Comparison of ENCODE assay signal across 8 mouse cellular contexts in genomic region chr9:72702075-72702474, GRCm38 (mm10). TPM values are rescaled to one million over a fixed set of nuclear protein-coding genes. Genes with fewer than 3 reads are reported as not detected.
A peak's percentile ranks its signal among the peaks of the same experiment; 100 is the strongest.
DNase-seq lines count a peak whose midpoint lies in the region; ATAC-seq and TF ChIP-seq lines count a peak whose summit lies in the region.

No protein-coding gene starts in this region.

- no peak overlapping the region for H3K4me3 ChIP-seq in forebrain, postnatal 0 days (ENCODE audit: low read depth, low read length)
- H3K4me3 ChIP-seq in forebrain, embryonic 13.5 days = no peak overlapping the region
- H3K4me3 ChIP-seq in heart, embryonic 15.5 days = no peak overlapping the region

- peaks cover 24% of the 10 kb centered on the region for H3K36me3 ChIP-seq in forebrain, postnatal 0 days (ENCODE audit: insufficient read depth)
- peaks cover 89% of the 10 kb centered on the region for H3K36me3 ChIP-seq in forebrain, embryonic 13.5 days (ENCODE audit: poor library complexity, severe bottlenecking)
- peaks cover 70% of the 10 kb centered on the region for H3K36me3 ChIP-seq in heart, embryonic 15.5 days

- H3K4me1 ChIP-seq in forebrain, postnatal 0 days (ENCODE audit: insufficient read depth) = 0 out of 2 replicates have a peak, but pooled peaks cover 11% of the 10 kb centered on the region
- H3K4me1 ChIP-seq in forebrain, embryonic 13.5 days = peaks cover 18% of the 10 kb centered on the region
- peaks cover 63% of the 10 kb centered on the region for H3K4me1 ChIP-seq in heart, embryonic 15.5 days (replicated peaks)

- no peaks in the 10 kb centered on the region for H3K27me3 ChIP-seq in forebrain, postnatal 0 days (ENCODE audit: insufficient read depth, low read length)
- no peaks in the 10 kb centered on the region for H3K27me3 ChIP-seq in forebrain, embryonic 13.5 days
- H3K27me3 ChIP-seq in heart, embryonic 15.5 days = no peaks in the 10 kb centered on the region

- H3K9me3 ChIP-seq in forebrain, postnatal 0 days (ENCODE audit: low read length) = no peaks in the 10 kb centered on the region
- no peaks in the 10 kb centered on the region for H3K9me3 ChIP-seq in forebrain, embryonic 13.5 days (replicated peaks)
- H3K9me3 ChIP-seq in heart, embryonic 15.5 days (replicated peaks) = no peaks in the 10 kb centered on the region

- no peak for ATAC-seq in forebrain, postnatal 0 days
- no peak for ATAC-seq in forebrain, embryonic 13.5 days
- no peak; the same call in 1 of the 2 replicates for ATAC-seq in heart, embryonic 15.5 days (replicated peaks; ENCODE audit: insufficient number of reproducible peaks, insufficient read depth, low FRiP score, low read depth)

- 38% methylated on average over 2 of the region's 2 CpGs for WGBS in forebrain, postnatal 0 days
- 58% methylated on average over 2 of the region's 2 CpGs for WGBS in forebrain, embryonic 13.5 days
- 7% methylated on average over 2 of the region's 2 CpGs for WGBS in heart, embryonic 15.5 days

- intact Hi-C loops in left cerebral cortex, postnatal 4 days (cut with DNase I) = no loop called here

- H3K4me2 ChIP-seq in forebrain, postnatal 0 days (ENCODE audit: low read depth) = no peak overlapping the region
- no peak overlapping the region for H3K4me2 ChIP-seq in forebrain, embryonic 13.5 days
- no peak overlapping the region for H3K4me2 ChIP-seq in heart, embryonic 15.5 days

- 0 out of 2 replicates have a peak overlapping the region, but pooled peaks have one; percentile 15 for H3K27ac ChIP-seq in forebrain, postnatal 0 days (ENCODE audit: low read depth, low read length)
- H3K27ac ChIP-seq in forebrain, embryonic 13.5 days = no peak overlapping the region; the same call in 1 of the 2 replicates
- H3K27ac ChIP-seq in heart, embryonic 15.5 days = peak overlapping the region; percentile 48

- H3K9ac ChIP-seq in forebrain, postnatal 0 days = no peak overlapping the region
- H3K9ac ChIP-seq in forebrain, embryonic 13.5 days = no peak overlapping the region
- H3K9ac ChIP-seq in heart, embryonic 15.5 days = no peak overlapping the region

- no peak for DNase-seq in forebrain, postnatal 0 days
- peak; percentile 75 for DNase-seq in 3134 (ENCODE audit: extremely low read depth, insufficient read length, low spot score)
- peak; percentile 80 for DNase-seq in brain, adult 2 months (ENCODE audit: low read depth, low spot score)
- DNase-seq in thymus, postnatal 25 days = no peak
- no peak for DNase-seq in spleen, adult 18-20 months
- no peak for DNase-seq in left cerebral cortex, postnatal 4 days

- no peak for TF ChIP-seq CTCF in forebrain, postnatal 0 days (IDR thresholded peaks at IDR 0.05; ENCODE audit: low read depth)

RNA-seq across cellular contexts. Expression of gene Nedd4, which starts 39.9 kb away (rescaled TPM):
- total RNA-seq in forebrain, postnatal 0 days (2014; rRNA removed) = 391 and 472 TPM in 2 replicates
- 180 and 278 TPM in 2 replicates for polyA plus RNA-seq in forebrain, postnatal 0 days (2015; fragmentation: Nextera tagmentation; extraction: Ambion mirVana)
- polyA plus RNA-seq in forebrain, embryonic 13.5 days (2015; fragmentation: Nextera tagmentation; extraction: Ambion mirVana) = 552 and 600 TPM in 2 replicates
- polyA plus RNA-seq in heart, embryonic 15.5 days (2015; fragmentation: Nextera tagmentation; extraction: Ambion mirVana) = 450 and 481 TPM in 2 replicates
- 100 to 1,000 TPM; 392 to 399 TPM for total RNA-seq in left cerebral cortex, postnatal 4 days (2021)

Comparison
In these comparisons a context has a peak if more than half of its experiments do, and no peak if none do; other contexts are left out.
1. DNase-seq: peak in 3134 (single experiment) and brain, adult 2 months (single experiment); none in forebrain, postnatal 0 days (single experiment), thymus, postnatal 25 days (single experiment), spleen, adult 18-20 months (0 of 2) and left cerebral cortex, postnatal 4 days (single experiment).